Mouse (Mus musculus): ENCODE results near the gene Cgas. TPM values are rescaled to one million over a fixed set of nuclear protein-coding genes. Genes with fewer than 3 reads are reported as not detected.

Gene Cgas
- polyA plus RNA-seq, 3 experiments from 2014 or later = 2.4 to 4.1 (median 2.5) TPM

Other genes with a start within 250 kb of the Cgas start
- not detected for gene Gsta1, start 212.6 kb downstream of the Cgas start, polyA plus RNA-seq (2017; shearing (Covaris generic))
- gene Gm3776, start 186.1 kb downstream of the Cgas start, polyA plus RNA-seq (2017; shearing (Covaris generic)) = not detected
- not detected for gene Gm10639, start 153.3 kb downstream of the Cgas start, polyA plus RNA-seq (2017; shearing (Covaris generic))
- not detected for gene Omt2a, start 128.4 kb downstream of the Cgas start, polyA plus RNA-seq (2017; shearing (Covaris generic))
- not detected for gene Omt2b, start 115.6 kb downstream of the Cgas start, polyA plus RNA-seq (2017; shearing (Covaris generic))
- gene Gsta2, start 87.4 kb downstream of the Cgas start, polyA plus RNA-seq (2017; shearing (Covaris generic)) = not detected
- not detected for gene Dppa5a, start 75.1 kb downstream of the Cgas start, polyA plus RNA-seq (2017; shearing (Covaris generic))
- not detected for gene Ooep, start 64.5 kb downstream of the Cgas start, polyA plus RNA-seq (2017; shearing (Covaris generic))
- 1 to 10 TPM; 1.8 to 5.2 (median 3.1) TPM for gene Ddx43, start 47.5 kb downstream of the Cgas start, polyA plus RNA-seq (2017; shearing (Covaris generic))
- 10 to 100 TPM; 12.8 to 19.9 (median 16.0) TPM for gene Mto1, start 5.0 kb upstream of the Cgas start, polyA plus RNA-seq (2017; shearing (Covaris generic))
- gene Gm17324, start 5.5 kb upstream of the Cgas start, polyA plus RNA-seq (2017; shearing (Covaris generic)) = under 1 TPM in 1 of 3 experiments, not detected in 2; 0.40 TPM
- over 10,000 TPM in 2 of 3 experiments, 1,000 to 10,000 TPM in 1; 7,660 to 11,983 (median 10,337) TPM for gene Eef1a1, start 45.9 kb upstream of the Cgas start, polyA plus RNA-seq (2017; shearing (Covaris generic))
- gene Slc17a5, start 144.8 kb upstream of the Cgas start, polyA plus RNA-seq (2017; shearing (Covaris generic)) = 10 to 100 TPM in 2 of 3 experiments, 1 to 10 TPM in 1; 8.2 to 12.0 (median 11.3) TPM
- 1 to 10 TPM in 1 of 3 experiments, under 1 TPM in 2; 0.16 to 1.3 (median 0.39) TPM for gene Cd109, start 172.3 kb upstream of the Cgas start, polyA plus RNA-seq (2017; shearing (Covaris generic))

All from inflammation-experienced regulatory T-cells, adult 6 months (primary cell).